Mouse (Mus musculus) midbrain, embryonic 15.5 days (tissue): ENCODE measurements around the gene Hes1. TPM values are rescaled to one million over a fixed set of nuclear protein-coding genes. Genes with fewer than 3 reads are reported as not detected.

ENCODE experiments used
- ATAC-seq: fragments of 200-750 bp; cut with Nextera tagmentation; replicated peaks from 2 replicates; pipeline ENCODE4 v1.8.0; 2017; ENCODE audit warnings: moderate TSS enrichment
- H3K27ac ChIP-seq: fragments of 300-500 bp; sonication (generic); 2 replicates; pipeline ENCODE4 v1.5.1; 2015; ENCODE audit warnings: mild to moderate bottlenecking, inconsistent platforms
- H3K27me3 ChIP-seq: fragments of 300-500 bp; sonication (generic); replicated peaks from 2 replicates; pipeline ENCODE4 v1.6.1; 2015; ENCODE audit warnings: inconsistent platforms
- H3K36me3 ChIP-seq: fragments of 300-500 bp; sonication (generic); replicated peaks from 2 replicates; pipeline ENCODE4 v1.6.1; 2015; ENCODE audit warnings: inconsistent platforms
- H3K4me1 ChIP-seq: fragments of 300-500 bp; sonication (generic); 2 replicates; pipeline ENCODE4 v1.6.1; 2015; ENCODE audit warnings: inconsistent platforms
- H3K4me2 ChIP-seq: fragments of 300-500 bp; sonication (generic); 2 replicates; pipeline ENCODE4 v1.6.1; 2015; ENCODE audit warnings: inconsistent platforms, mild to moderate bottlenecking, moderate library complexity
- H3K4me3 ChIP-seq: fragments of 300-500 bp; sonication (generic); 2 replicates; pipeline ENCODE4 v1.5.1; 2015; ENCODE audit warnings: mild to moderate bottlenecking, inconsistent platforms
- H3K9ac ChIP-seq: fragments of 300-500 bp; sonication (generic); 2 replicates; pipeline ENCODE4 v1.6.1; 2015; ENCODE audit warnings: mild to moderate bottlenecking, inconsistent platforms
- H3K9me3 ChIP-seq: fragments of 300-500 bp; sonication (generic); 2 replicates; pipeline ENCODE4 v1.6.1; 2016; ENCODE audit warnings: inconsistent platforms
- WGBS: fragments of 180-500 bp; shearing (Covaris S2); methylation state at CpG from one replicate; pipeline ENCODE4 v1.1.7; 2015; ENCODE audit warnings: mixed read lengths; 5-methylcytosine and 5-hydroxymethylcytosine counted together
- polyA plus RNA-seq: library from polyadenylated mRNA; unstranded; fragments of >200 nt; fragmentation: Nextera tagmentation; extraction: Ambion mirVana; gene quantifications from 2 replicates; pipeline ENCODE4 v1.2.1, GENCODE M21; 2015

The Hes1 gene
- polyA plus RNA-seq, 1 experiment from 2014 or later: 12.4 TPM

DNA sequence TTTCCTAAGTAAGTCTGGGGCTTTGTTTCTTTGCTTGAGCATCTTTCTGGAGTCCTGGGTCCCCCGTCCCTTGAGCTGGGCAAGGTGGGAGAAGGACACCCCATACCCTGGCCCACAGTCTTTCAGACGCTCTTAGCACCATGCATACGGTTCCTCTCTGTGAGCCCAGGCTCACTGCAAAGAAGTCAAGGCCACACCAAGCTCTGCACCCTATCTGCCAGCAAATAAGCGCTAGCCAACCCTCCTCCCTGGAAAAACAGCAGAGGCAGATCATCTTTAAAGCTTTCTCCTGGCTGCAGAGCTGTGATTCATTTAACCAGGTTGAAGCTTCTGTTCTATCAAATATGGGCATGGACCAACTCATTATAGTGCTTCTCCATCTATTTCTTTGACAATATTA lies 9.6 kb upstream of the Hes1 start:
- ATAC-seq: no peak
- H3K27ac ChIP-seq: no peak overlapping the region
- no peak overlapping the region for H3K4me3 ChIP-seq

GRCm38 (mm10) chr16:30055361-30055889 lies 8.8 kb upstream of the Hes1 start:
- WGBS: 71% methylated on average over 10 of the region's 10 CpGs

More for the DNA sequence above, 9.6 kb upstream of the Hes1 start:
- Histone ChIP-seq H3K36me3 (no peaks in the 10 kb centered on the region), H3K9me3 (no peaks in the 10 kb centered on the region), H3K27me3 (peaks cover 34% of the 10 kb centered on the region), H3K9ac (no peak overlapping the region), H3K4me1 (peaks cover 4% of the 10 kb centered on the region; the same call in 1 of the 2 replicates), H3K4me2 (no peak overlapping the region)
- WGBS: 80% methylated on average over 4 of the region's 4 CpGs

DNA sequence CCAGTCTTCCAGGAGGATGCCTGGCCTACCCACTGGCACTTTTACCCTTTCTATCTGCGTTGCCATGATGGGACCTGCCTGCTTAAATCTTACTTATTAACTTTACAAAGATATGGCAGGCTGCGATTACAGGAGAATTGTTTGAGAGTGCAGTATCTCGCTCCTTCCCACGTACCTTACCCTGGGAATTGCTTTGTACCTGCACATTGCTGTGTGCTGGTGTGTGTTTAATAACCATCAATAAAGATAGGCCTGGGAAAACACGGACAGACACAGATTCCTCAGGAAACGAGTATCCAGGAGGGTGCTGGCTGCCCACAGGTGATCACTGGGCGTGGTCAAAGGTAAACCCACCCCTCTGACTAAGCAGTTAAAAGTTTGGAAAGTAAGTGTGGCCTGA lies 8.3 kb upstream of the Hes1 start:
- Histone ChIP-seq H3K4me3 (no peak overlapping the region), H3K9ac (no peak overlapping the region), H3K4me1 (peaks cover 4% of the 10 kb centered on the region; the same call in 1 of the 2 replicates), H3K27ac (no peak overlapping the region), H3K27me3 (peaks cover 47% of the 10 kb centered on the region), H3K36me3 (no peaks in the 10 kb centered on the region), H3K9me3 (no peaks in the 10 kb centered on the region), H3K4me2 (no peak overlapping the region)
- WGBS: 81% methylated on average over 7 of the region's 7 CpGs
- ATAC-seq: no peak

More at GRCm38 (mm10) chr16:30055361-30055889, 8.8 kb upstream of the Hes1 start:
- Histone ChIP-seq H3K4me3 (no peak overlapping the region), H3K4me2 (no peak overlapping the region), H3K4me1 (peaks cover 4% of the 10 kb centered on the region; the same call in 1 of the 2 replicates), H3K9me3 (no peaks in the 10 kb centered on the region), H3K9ac (no peak overlapping the region), H3K36me3 (no peaks in the 10 kb centered on the region), H3K27me3 (peaks cover 42% of the 10 kb centered on the region), H3K27ac (no peak overlapping the region)
- no peak for ATAC-seq

GRCm38 (mm10) chr16:30056906-30057305 lies 7.3 kb upstream of the Hes1 start:
- no peak overlapping the region for H3K4me3 ChIP-seq
- H3K27me3 ChIP-seq: peaks cover 57% of the 10 kb centered on the region
- peaks cover 4% of the 10 kb centered on the region; the same call in 1 of the 2 replicates for H3K4me1 ChIP-seq
- 0 out of 2 replicates have a peak, but pooled peaks have one; percentile 28 for ATAC-seq
- no peaks in the 10 kb centered on the region for H3K9me3 ChIP-seq
- WGBS: 71% methylated on average over 2 of the region's 2 CpGs
- H3K9ac ChIP-seq: no peak overlapping the region
- H3K27ac ChIP-seq: no peak overlapping the region
- H3K4me2 ChIP-seq: no peak overlapping the region
- no peaks in the 10 kb centered on the region for H3K36me3 ChIP-seq

GRCm38 (mm10) chr16:30058974-30059717 lies 5.0 kb upstream of the Hes1 start:
- 22% methylated on average over 9 of the region's 9 CpGs for WGBS
- no peak overlapping the region for H3K27ac ChIP-seq
- H3K36me3 ChIP-seq: no peaks in the 10 kb centered on the region
- H3K27me3 ChIP-seq: peaks cover 57% of the 10 kb centered on the region
- no peak for ATAC-seq
- H3K9ac ChIP-seq: no peak overlapping the region
- no peak overlapping the region for H3K4me3 ChIP-seq
- peaks cover 15% of the 10 kb centered on the region for H3K4me1 ChIP-seq
- no peaks in the 10 kb centered on the region for H3K9me3 ChIP-seq
- H3K4me2 ChIP-seq: no peak overlapping the region

- peaks cover 24% of the 10 kb centered on the region for H3K4me1 ChIP-seq
- H3K27ac ChIP-seq: no peak overlapping the region
- no peak for ATAC-seq
- no peaks in the 10 kb centered on the region for H3K9me3 ChIP-seq
- no peak overlapping the region for H3K4me3 ChIP-seq
- H3K4me2 ChIP-seq: no peak overlapping the region
- H3K27me3 ChIP-seq: peaks cover 58% of the 10 kb centered on the region
- no peaks in the 10 kb centered on the region for H3K36me3 ChIP-seq
- 5% methylated on average over 8 of the region's 8 CpGs for WGBS
- H3K9ac ChIP-seq: no peak overlapping the region
These were observed 3.8 kb upstream of the Hes1 start for GRCm38 (mm10) chr16:30060412-30060811.

- Histone ChIP-seq H3K27me3 (peaks cover 47% of the 10 kb centered on the region), H3K4me2 (peak overlapping the region; percentile 99), H3K9ac (peak overlapping the region; percentile 49; the same call in 1 of the 2 replicates), H3K27ac (no peak overlapping the region), H3K4me1 (peaks cover 43% of the 10 kb centered on the region), H3K36me3 (no peaks in the 10 kb centered on the region), H3K4me3 (peak overlapping the region; percentile 63), H3K9me3 (no peaks in the 10 kb centered on the region)
- WGBS: 17% methylated on average over 12 of the region's 12 CpGs
- ATAC-seq: no peak
These were observed 1.7 kb upstream of the Hes1 start for GRCm38 (mm10) chr16:30062242-30063030.

DNA sequence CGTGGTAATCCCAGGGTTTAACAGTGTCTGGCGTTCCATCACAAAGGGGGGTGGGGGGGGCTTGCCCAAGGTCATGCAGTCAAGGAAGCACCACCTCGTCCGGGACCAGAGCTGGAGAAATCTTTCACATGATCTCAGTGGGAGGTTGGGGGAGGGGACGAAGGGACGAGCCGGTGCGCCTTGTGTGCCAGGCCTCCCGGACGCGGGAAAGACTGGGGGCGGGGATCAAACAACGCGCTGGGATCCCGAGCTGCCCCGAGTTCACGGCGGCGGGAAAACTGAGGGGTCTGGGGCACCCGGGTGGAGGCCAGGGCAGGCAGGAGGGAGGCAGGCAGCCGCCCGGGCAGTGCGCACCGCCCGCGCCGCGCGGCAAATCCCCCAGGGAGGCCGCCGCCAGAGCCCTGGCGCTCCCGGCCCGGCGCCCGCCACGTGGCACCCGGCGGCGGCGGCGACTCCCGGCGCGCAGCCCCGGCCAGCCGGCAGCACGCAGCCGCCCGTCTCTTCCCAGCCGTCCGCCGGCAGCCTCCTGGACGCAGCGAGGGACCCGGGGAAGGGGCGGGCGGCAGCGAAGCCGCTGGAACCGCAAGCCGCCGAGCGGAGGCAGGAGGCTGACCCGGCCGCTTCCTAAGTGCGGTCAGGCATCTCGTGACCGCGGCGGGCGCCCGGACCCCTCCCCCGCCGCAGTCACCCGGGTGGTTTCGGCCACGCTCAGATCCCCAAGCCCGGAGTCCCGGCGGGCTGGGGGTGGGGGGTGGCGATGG lies 883 bp upstream of the Hes1 start:
- Histone ChIP-seq H3K27ac (peak overlapping the region; percentile 79), H3K27me3 (peaks cover 47% of the 10 kb centered on the region), H3K9ac (peak overlapping the region; percentile 49), H3K36me3 (no peaks in the 10 kb centered on the region), H3K4me2 (peak overlapping the region; percentile 99), H3K9me3 (no peaks in the 10 kb centered on the region), H3K4me1 (peaks cover 46% of the 10 kb centered on the region), H3K4me3 (peak overlapping the region; percentile 63)
- under 1% methylated on average over 76 of the region's 82 CpGs for WGBS
- ATAC-seq: peak; percentile 47

DNA sequence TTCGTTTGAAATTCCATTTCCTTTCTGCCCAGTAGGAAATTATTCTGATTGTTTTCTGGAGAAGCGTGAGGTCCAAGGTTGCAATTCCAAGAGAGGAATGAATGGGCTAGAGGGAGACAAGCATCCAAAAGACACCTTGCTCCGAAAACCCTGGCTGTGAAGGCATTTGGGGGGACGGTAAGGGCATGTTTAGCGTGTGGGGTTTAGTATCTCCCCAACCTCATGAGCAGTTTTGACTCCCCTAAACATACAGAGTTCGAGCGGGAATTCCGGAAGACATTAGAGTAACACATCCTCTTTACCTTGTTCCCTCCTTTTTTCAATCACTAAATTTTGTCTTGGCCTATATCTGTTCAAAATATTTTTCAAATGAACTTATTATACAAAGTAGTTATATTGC lies 429 bp downstream of the Hes1 start:
- H3K27me3 ChIP-seq: peaks cover 42% of the 10 kb centered on the region
- H3K4me2 ChIP-seq: peak overlapping the region; percentile 99
- peaks cover 49% of the 10 kb centered on the region for H3K4me1 ChIP-seq
- peak overlapping the region; percentile 79 for H3K27ac ChIP-seq
- peak overlapping the region; percentile 49 for H3K9ac ChIP-seq
- peak overlapping the region; percentile 63 for H3K4me3 ChIP-seq
- WGBS: under 1% methylated on average over 8 of the region's 8 CpGs
- H3K36me3 ChIP-seq: no peaks in the 10 kb centered on the region
- no peaks in the 10 kb centered on the region for H3K9me3 ChIP-seq
- ATAC-seq: no peak

- Histone ChIP-seq H3K9me3 (no peaks in the 10 kb centered on the region), H3K27ac (no peak overlapping the region), H3K27me3 (peaks cover 40% of the 10 kb centered on the region), H3K36me3 (no peaks in the 10 kb centered on the region), H3K4me1 (peaks cover 53% of the 10 kb centered on the region), H3K4me2 (peak overlapping the region; percentile 99; the same call in 1 of the 2 replicates), H3K4me3 (peak overlapping the region; percentile 63), H3K9ac (no peak overlapping the region)
- 0% methylated on average over 21 of the region's 21 CpGs for WGBS
- peak; percentile 53 for ATAC-seq
These were observed 893 bp downstream of the Hes1 start for GRCm38 (mm10) chr16:30065077-30065476.

- peak overlapping the region; percentile 44 for H3K9ac ChIP-seq
- no peaks in the 10 kb centered on the region for H3K9me3 ChIP-seq
- peak overlapping the region; percentile 53 for H3K4me3 ChIP-seq
- under 1% methylated on average over 21 of the region's 21 CpGs for WGBS
- H3K4me1 ChIP-seq: peaks cover 59% of the 10 kb centered on the region
- peak overlapping the region; percentile 99 for H3K4me2 ChIP-seq
- peak overlapping the region; percentile 58 for H3K27ac ChIP-seq
- ATAC-seq: no peak
- no peaks in the 10 kb centered on the region for H3K36me3 ChIP-seq
- H3K27me3 ChIP-seq: peaks cover 34% of the 10 kb centered on the region
These were observed 1.5 kb downstream of the Hes1 start for GRCm38 (mm10) chr16:30065537-30066183.
